Mouse (Mus musculus): ENCODE measurements at regions not wholly inside any gene's neighbourhood (a gene's known extent, or its start where the extent isn't known, plus 50 kb on each side); places are given as distances from the start of the nearest gene placed in this dataset.

- in situ Hi-C loops (cut with MboI, MseI): loop anchor here (25.0 kb wide), 1 partner anchor 1778 kb away; no protein-coding TSS in a partner anchor
Observed at GRCm38 (mm10) chr1:63365126-63365525, 80.6 kb upstream of the Adam23 start.

GRCm38 (mm10) chr1:63367697-63368376, 77.9 kb upstream of the Adam23 start:
- in situ Hi-C loops (cut with MboI, MseI): loop anchor here (25.0 kb wide), 1 partner anchor 1781 kb away; no protein-coding TSS in a partner anchor

GRCm38 (mm10) chr1:63368921-63369320, 76.8 kb upstream of the Adam23 start:
- in situ Hi-C loops (cut with MboI, MseI): loop anchor here (25.0 kb wide), 1 partner anchor 1782 kb away; no protein-coding TSS in a partner anchor

- in situ Hi-C loops (cut with MboI, MseI): loop anchor here (25.0 kb wide), 1 partner anchor 1782 kb away; no protein-coding TSS in a partner anchor
Observed at GRCm38 (mm10) chr1:63369561-63369960, 76.1 kb upstream of the Adam23 start.

GRCm38 (mm10) chr1:63383110-63383509, 62.6 kb upstream of the Adam23 start:
- in situ Hi-C loops (cut with MboI, MseI): no loop called here

GRCm38 (mm10) chr1:63385116-63385515, 60.6 kb upstream of the Adam23 start:
- in situ Hi-C loops (cut with MboI, MseI): no loop called here

- in situ Hi-C loops (cut with MboI, MseI): no loop called here
Observed at GRCm38 (mm10) chr1:63395427-63395826, 50.3 kb upstream of the Adam23 start.

Data from T-helper 1 cell (primary cell).